Mouse (Mus musculus): ENCODE data around the gene Spata31d1a.
"Not testable (repeated sequence)": the region's sequence is repeated elsewhere in the genome, so short reads cannot be mapped to it uniquely, and the experiment has no call there.

The Spata31d1a gene

DNA sequence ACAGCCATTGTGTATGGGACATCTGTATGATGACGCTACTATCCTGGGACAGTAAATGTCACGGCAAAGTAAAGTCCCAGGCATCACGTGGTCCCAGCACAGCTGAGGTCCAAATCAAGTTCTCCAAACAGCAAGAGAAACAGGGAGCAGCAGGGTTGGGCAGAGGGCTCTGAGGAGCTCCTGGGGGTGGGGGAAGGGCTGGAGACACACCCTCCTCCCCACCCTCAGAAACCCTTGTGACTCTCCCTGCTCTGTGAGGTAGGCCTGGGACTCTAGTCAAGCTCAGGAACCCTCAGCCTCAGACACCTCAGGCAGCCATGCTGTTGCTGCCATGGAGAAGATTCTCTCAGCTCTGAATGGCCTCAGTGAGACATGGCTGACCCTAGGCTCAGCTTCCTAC lies 1.9 kb upstream of the Spata31d1a start, which contains the start of gene Spata31d1b:
Gene Spata31d1b (plus strand): TSS at position 301 of the 400 bp plus-strand sequence.
- in situ Hi-C loops (cut with MboI; ENCODE audit: unreplicated experiment in 2 of 2): not testable (repeated sequence)

DNA sequence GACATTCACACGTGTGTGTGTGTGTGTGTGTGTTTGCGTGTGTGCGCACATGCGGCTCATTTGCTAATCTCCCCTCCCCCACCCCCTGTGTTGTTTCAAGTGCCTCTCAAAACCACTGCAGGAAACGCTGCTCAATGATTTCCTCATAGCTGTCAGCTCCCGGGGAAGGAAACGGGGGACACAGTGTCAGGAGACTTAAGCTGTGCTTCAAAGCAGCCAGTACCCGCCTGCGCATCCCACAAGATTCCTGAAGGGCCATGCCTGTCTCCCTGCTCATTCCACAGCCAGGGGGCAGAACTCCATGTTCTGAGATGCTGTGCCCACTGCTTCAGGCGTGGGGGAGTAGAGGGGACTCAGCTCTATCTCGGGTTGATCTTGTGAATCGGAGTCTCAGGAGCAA lies 5.6 kb downstream of the Spata31d1a start:
- in situ Hi-C loops (cut with MboI; ENCODE audit: unreplicated experiment in 2 of 2): no loop called here

DNA sequence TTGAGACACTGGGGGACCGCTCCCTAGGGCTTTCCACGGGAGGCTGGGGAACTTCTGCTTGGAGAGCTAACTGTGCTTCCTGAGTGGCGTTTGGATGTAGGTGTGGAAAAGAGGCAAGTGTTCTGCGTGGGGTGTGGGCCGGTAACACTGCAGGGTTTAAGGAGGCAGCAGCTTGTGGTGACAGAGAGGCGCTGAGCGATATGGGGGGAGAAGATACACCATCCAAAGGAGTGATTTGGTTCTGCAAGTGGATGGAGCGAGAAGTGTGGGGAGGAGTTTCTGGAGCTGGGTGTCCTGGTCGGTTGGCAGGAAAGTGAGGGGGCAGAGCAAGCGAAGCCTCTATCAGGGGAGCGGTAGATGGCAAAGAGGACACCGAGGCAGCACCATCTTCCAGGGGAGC lies 6.6 kb downstream of the Spata31d1a start:
- in situ Hi-C loops (cut with MboI; ENCODE audit: unreplicated experiment in 2 of 2): no loop called here

DNA sequence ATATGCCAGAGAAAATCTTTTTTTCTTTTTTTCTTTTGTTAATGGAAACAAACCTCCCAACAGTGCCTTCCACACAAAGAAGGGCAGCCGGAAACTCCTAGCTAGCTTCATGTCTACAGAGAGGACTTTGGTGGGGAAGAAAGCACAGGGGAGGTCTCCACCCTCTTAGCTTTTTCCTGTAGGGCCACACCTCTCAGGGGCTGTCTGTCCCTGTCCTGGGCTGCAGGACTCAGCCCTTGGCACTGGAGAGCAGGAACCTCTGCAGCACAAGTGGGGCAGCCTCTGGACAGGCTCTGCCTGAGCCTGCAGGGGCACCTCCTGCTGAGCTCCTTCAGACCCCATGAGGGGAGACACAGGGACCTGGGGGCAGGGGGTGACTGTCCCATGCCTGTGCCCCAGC lies 10.0 kb downstream of the Spata31d1a start:
- in situ Hi-C loops (cut with MboI; ENCODE audit: unreplicated experiment in 2 of 2): not testable (repeated sequence)

DNA sequence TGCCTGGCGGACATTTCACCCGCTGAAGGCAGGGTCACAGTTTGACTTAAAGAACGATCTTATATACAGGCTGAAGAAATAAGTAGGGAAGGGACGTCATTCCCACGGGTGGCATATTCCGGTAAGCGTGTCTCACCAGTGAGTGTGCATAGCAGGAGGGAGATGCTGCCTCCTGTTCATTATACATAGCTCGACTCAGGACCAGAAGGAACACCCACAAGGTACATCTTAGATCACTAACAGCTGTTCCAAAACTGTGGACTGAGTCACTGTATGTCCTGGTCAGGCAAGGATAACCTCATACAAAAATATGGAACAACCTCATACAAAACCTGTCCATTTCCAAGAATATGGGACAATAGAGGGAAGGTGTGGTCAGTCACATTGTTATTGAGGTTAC lies 11.0 kb downstream of the Spata31d1a start:
- in situ Hi-C loops (cut with MboI; ENCODE audit: unreplicated experiment in 2 of 2): no loop called here

- in situ Hi-C loops (cut with MboI; ENCODE audit: unreplicated experiment in 2 of 2): no loop called here
Observed at GRCm38 (mm10) chr13:59695781-59696180, 14.3 kb downstream of the Spata31d1a start.

DNA sequence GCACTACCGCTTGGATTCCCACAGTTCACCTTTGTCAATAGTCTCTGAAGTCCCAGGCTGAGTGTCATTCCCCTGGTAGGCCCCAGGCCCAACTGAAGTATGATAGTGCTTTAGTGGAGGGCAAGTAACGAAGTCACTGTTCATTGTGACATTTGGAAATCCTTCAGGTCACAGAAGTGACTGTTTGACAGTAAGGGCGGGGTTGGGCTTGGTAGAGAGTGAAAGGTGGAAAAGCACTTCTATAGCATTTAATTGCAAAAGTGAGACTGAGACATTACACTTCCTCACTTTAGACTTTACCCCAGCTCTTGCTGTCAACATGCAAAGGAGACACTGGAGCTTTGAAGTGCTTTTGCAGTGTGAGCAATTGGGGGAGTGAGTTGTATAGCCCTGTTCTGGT lies 16.1 kb downstream of the Spata31d1a start, which contains the start of gene 4921517D22Rik:
Gene 4921517D22Rik (minus strand): TSS at position 101 of the 400 bp plus-strand sequence.
- in situ Hi-C loops (cut with MboI; ENCODE audit: unreplicated experiment in 2 of 2): no loop called here

DNA sequence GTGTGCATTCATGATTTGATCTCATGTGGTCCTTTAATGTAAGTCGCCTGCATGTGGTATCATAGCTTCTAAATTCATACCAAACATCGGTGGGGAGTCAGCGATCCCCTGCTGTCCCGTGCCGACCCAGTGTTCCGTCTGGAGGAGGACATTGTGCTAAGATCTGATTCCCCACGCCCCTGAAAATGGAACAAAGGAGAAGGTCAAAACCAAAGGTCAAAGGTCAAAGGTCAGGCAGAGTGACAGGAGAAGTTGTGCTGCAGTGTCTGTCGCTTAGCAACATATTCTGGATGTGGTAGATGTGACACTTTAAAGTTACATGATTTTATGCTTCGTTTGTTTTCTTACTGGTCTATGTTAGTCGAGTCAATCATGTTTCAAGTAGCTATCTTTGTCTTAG lies 18.7 kb downstream of the Spata31d1a start:
- in situ Hi-C loops (cut with MboI; ENCODE audit: unreplicated experiment in 2 of 2): no loop called here

GRCm38 (mm10) chr13:59690576-59690975 lies 19.6 kb downstream of the Spata31d1a start:
- in situ Hi-C loops (cut with MboI; ENCODE audit: unreplicated experiment in 2 of 2): no loop called here

DNA sequence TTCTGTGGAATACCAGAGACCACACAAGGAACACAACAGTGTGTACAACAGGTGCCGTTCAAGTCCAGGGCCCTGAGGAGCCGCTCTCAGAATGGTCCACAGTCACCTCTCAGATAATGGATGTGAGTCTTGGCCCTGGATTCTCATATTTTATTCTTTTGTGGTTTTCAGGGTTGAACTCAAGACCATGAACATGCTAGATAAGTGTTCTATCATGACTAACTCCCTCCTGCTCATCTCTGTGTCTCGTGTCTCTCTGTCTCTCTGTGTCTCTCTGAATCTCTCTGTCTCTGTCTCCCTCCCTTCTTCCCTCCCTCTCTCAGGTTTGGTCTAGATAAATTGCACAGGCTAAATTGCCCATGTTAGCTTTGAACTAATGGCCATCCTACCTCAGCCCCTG lies 20.3 kb downstream of the Spata31d1a start:
- in situ Hi-C loops (cut with MboI; ENCODE audit: unreplicated experiment in 2 of 2): no loop called here

- in situ Hi-C loops (cut with MboI; ENCODE audit: unreplicated experiment in 2 of 2): no loop called here
Observed at GRCm38 (mm10) chr13:59689313-59689712, 20.8 kb downstream of the Spata31d1a start.

- in situ Hi-C loops (cut with MboI; ENCODE audit: unreplicated experiment in 2 of 2): no loop called here
Observed at GRCm38 (mm10) chr13:59688338-59688770, 21.8 kb downstream of the Spata31d1a start.

DNA sequence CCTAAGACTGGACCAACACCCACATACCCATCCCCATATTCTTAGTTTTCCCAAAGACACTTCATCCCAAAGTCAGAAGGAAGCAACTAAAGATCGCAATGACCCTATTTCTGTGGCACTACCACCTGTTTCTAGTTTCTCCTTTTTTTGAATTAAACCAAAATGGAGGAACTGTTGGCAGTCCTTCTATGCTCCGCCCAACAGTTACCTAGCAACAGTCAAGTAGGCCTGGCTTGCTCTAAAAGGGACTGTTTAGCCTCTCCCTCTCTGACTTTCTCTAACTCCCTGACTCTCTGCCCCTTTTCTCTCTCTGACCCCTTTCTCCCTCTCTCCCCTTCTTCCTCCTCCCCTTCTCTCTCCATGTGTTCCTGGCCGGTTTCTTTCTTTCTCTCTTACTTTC lies 24.9 kb downstream of the Spata31d1a start:
- in situ Hi-C loops (cut with MboI; ENCODE audit: unreplicated experiment in 2 of 2): no loop called here

GRCm38 (mm10) chr13:59682629-59683028 lies 27.5 kb downstream of the Spata31d1a start:
- in situ Hi-C loops (cut with MboI; ENCODE audit: unreplicated experiment in 2 of 2): no loop called here

DNA sequence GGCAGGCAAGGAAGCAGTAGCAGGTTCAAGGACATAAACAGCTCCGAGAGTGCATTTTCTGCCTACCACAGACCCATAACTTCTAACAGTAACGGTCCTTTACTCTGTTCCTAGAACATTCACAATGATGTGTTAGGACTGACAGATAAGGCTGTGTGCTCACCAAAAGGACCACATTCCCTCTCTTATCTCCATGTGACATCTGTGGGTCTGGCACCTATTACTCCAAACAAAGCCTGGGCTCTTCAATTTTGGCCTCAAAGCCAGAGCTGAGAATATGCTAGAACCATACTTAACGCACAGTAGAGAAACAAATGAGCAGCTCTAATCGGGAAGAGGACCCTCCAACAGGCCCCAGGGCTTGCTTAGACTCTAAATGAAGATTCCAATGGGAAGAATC lies 30.2 kb downstream of the Spata31d1a start:
- in situ Hi-C loops (cut with MboI; ENCODE audit: unreplicated experiment in 2 of 2): no loop called here

GRCm38 (mm10) chr13:59679306-59679705 lies 30.8 kb downstream of the Spata31d1a start:
- in situ Hi-C loops (cut with MboI; ENCODE audit: unreplicated experiment in 2 of 2): no loop called here

GRCm38 (mm10) chr13:59676316-59677229 lies 33.6 kb downstream of the Spata31d1a start:
- in situ Hi-C loops (cut with MboI; ENCODE audit: unreplicated experiment in 2 of 2): no loop called here

GRCm38 (mm10) chr13:59675151-59676011 lies 34.7 kb downstream of the Spata31d1a start, which contains the start of gene Golm1:
Golm1 (minus strand) TSS chr13:59675811.
- in situ Hi-C loops (cut with MboI; ENCODE audit: unreplicated experiment in 2 of 2): no loop called here

GRCm38 (mm10) chr13:59674761-59675150 lies 35.4 kb downstream of the Spata31d1a start:
- in situ Hi-C loops (cut with MboI; ENCODE audit: unreplicated experiment in 2 of 2): no loop called here

- in situ Hi-C loops (cut with MboI; ENCODE audit: unreplicated experiment in 2 of 2): no loop called here
Observed at GRCm38 (mm10) chr13:59674215-59674614, 35.9 kb downstream of the Spata31d1a start.

DNA sequence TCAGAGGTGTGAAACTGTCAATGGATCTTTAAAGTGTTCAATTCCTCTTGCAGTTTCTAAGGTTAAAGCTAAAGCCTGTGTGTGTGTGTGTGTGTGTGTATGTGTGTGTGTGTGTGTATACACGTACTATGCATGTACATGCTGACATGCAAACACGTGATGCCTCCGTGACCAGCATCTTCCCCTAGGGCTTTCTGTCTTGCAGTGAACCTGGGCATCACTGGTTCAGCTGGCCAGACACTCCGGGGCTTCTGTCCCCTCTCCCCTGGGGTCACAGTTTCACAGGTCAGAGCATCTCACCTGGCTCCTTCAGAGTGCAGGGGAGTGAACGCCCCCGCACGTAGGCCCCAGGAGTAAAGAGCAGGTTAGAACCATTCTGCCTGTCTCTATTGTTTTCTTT lies 36.5 kb downstream of the Spata31d1a start:
- in situ Hi-C loops (cut with MboI; ENCODE audit: unreplicated experiment in 2 of 2): no loop called here
